Mouse (Mus musculus) spleen, adult 2 months (tissue): ENCODE measurements around the gene Rec8. TPM values are rescaled to one million over a fixed set of nuclear protein-coding genes. Genes with fewer than 3 reads are reported as not detected.

ENCODE experiments used
- DNase-seq, 2 experiments: peaks; one replicate each; pipeline versions ENCODE4 v3.0.0 to v3.0.0-alpha.2; 2012 to 2021; ENCODE audit warnings: low spot score in 2 of 2, low read depth in 1 of 2
- H3K27ac ChIP-seq: fragments of 200-500 bp; 2 replicates; pipeline ENCODE4 v1.5.1; 2012; ENCODE audit warnings: low read length, inconsistent platforms; ENCODE audit not compliant: insufficient read depth
- H3K27me3 ChIP-seq: fragments of 200-500 bp; 2 replicates; pipeline ENCODE4 v1.6.1; 2012; ENCODE audit warnings: mild to moderate bottlenecking, moderate library complexity, low read length, inconsistent platforms; ENCODE audit not compliant: control insufficient read depth, insufficient read depth
- H3K36me3 ChIP-seq: fragments of 200-500 bp; 2 replicates; pipeline ENCODE4 v1.6.1; 2012; ENCODE audit warnings: mild to moderate bottlenecking, low read length, inconsistent platforms; ENCODE audit not compliant: control insufficient read depth, insufficient read depth
- H3K4me1 ChIP-seq: fragments of 200-500 bp; 2 replicates; pipeline ENCODE4 v1.6.1; 2011; ENCODE audit warnings: inconsistent platforms; ENCODE audit not compliant: control insufficient read depth, insufficient read depth, insufficient read length
- H3K4me3 ChIP-seq: fragments of 200-500 bp; 2 replicates; pipeline ENCODE4 v1.5.1; 2011; ENCODE audit warnings: mild to moderate bottlenecking, inconsistent platforms; ENCODE audit not compliant: insufficient read depth, insufficient read length; ENCODE audit errors: extremely low read depth
- CTCF ChIP-seq: fragments of 200-500 bp; IDR thresholded peaks from 2 replicates; pipeline ENCODE4 v1.5.1; 2011; ENCODE audit warnings: mild to moderate bottlenecking, inconsistent platforms; ENCODE audit not compliant: insufficient read depth, insufficient read length, insufficient replicate concordance; ENCODE audit errors: extremely low read depth
- POLR2A ChIP-seq: fragments of 200-500 bp; IDR thresholded peaks from 2 replicates; pipeline ENCODE4 v1.6.1; 2011; ENCODE audit warnings: low read depth, low read length, inconsistent platforms
- WGBS: fragments of 180-500 bp; shearing (Covaris S2); methylation state at CpG from one replicate; pipeline ENCODE4 v1.1.7; 2018; 5-methylcytosine and 5-hydroxymethylcytosine counted together
- polyA plus RNA-seq: library from polyadenylated mRNA; depleted of rRNA; stranded (reverse); fragments of >200 nt; gene quantifications from 2 replicates; pipeline ENCODE4 v1.2.3, GENCODE M21; 2012

Rec8 gene
- polyA plus RNA-seq, 1 experiment: 2.4 TPM

- no peak for TF ChIP-seq CTCF
- TF ChIP-seq POLR2A: no peak
- peak overlapping the region; percentile 83 for H3K4me3 ChIP-seq
- H3K27ac ChIP-seq: peak overlapping the region; percentile 91
- no peaks in the 10 kb centered on the region for H3K27me3 ChIP-seq
- WGBS: 10% methylated on average over 6 of the region's 6 CpGs
- peak in 1 of 2 experiments; percentile 56 for DNase-seq
- peaks cover 3% of the 10 kb centered on the region; the same call in 1 of the 2 replicates for H3K4me1 ChIP-seq
- peaks cover 20% of the 10 kb centered on the region for H3K36me3 ChIP-seq
These were observed 39.1 kb upstream of the Rec8 start for GRCm38 (mm10) chr14:55578668-55579269.

GRCm38 (mm10) chr14:55579511-55580496 is 38.0 kb upstream of the Rec8 start:
- H3K27ac ChIP-seq: no peak overlapping the region
- H3K27me3 ChIP-seq: no peaks in the 10 kb centered on the region
- H3K36me3 ChIP-seq: peaks cover 20% of the 10 kb centered on the region
- 94% methylated on average over 23 of the region's 23 CpGs for WGBS
- no peak for TF ChIP-seq POLR2A
- TF ChIP-seq CTCF: no peak
- no peak overlapping the region for H3K4me3 ChIP-seq
- no peak for DNase-seq
- H3K4me1 ChIP-seq: peaks cover 6% of the 10 kb centered on the region; the same call in 1 of the 2 replicates

- no peak for DNase-seq
- no peaks in the 10 kb centered on the region for H3K27me3 ChIP-seq
- 93% methylated on average over 16 of the region's 16 CpGs for WGBS
- peaks cover 20% of the 10 kb centered on the region for H3K36me3 ChIP-seq
- H3K27ac ChIP-seq: no peak overlapping the region
- H3K4me3 ChIP-seq: no peak overlapping the region
- TF ChIP-seq POLR2A (no peak), CTCF (no peak)
- H3K4me1 ChIP-seq: peaks cover 11% of the 10 kb centered on the region; the same call in 1 of the 2 replicates
These were observed 37.1 kb upstream of the Rec8 start for GRCm38 (mm10) chr14:55580731-55581130.

DNA sequence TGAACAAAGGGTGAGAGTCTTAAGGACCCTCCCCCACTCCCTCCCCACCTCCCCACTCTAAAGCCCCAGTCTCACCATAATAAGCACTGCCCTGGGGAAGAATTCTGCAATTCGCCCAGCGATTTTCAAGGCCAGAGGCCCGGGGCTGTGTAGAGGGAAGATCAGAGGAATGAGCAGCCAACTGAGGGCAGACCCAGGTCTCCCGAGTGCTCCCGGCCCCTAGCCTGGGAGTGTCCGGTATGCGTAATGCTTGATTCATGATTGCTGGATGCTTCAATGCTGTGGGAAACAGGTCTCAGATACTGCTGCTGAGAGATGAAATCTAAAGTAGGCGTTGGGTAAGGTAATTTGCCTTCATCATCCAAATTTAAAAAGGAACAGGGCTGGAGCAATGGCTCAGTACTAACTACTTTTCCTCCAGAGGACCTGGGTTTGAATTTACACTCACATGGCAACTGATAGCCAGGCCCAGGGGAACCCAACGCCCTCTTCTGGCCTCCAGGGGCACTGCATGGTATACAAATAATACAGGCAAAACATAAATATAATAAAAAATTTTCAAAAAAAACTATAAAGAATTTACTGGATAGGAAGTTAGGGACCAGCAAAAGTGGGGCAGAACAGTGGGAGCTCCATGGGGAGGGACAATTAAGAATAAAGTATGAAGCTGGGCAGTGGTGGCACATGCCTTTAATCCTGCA is 35.7 kb upstream of the Rec8 start:
- no peak overlapping the region for H3K4me3 ChIP-seq
- no peak for DNase-seq
- WGBS: 82% methylated on average over 9 of the region's 9 CpGs
- no peaks in the 10 kb centered on the region for H3K27me3 ChIP-seq
- no peak overlapping the region for H3K27ac ChIP-seq
- peaks cover 20% of the 10 kb centered on the region for H3K36me3 ChIP-seq
- H3K4me1 ChIP-seq: peaks cover 11% of the 10 kb centered on the region; the same call in 1 of the 2 replicates
- peak; percentile 28; the same call in 1 of the 2 replicates for TF ChIP-seq CTCF
- TF ChIP-seq POLR2A: no peak

GRCm38 (mm10) chr14:55584303-55584701 is 33.5 kb upstream of the Rec8 start:
- Histone ChIP-seq H3K36me3 (peaks cover 28% of the 10 kb centered on the region), H3K27me3 (no peaks in the 10 kb centered on the region), H3K27ac (peak overlapping the region; percentile 82; the same call in 1 of the 2 replicates), H3K4me1 (peaks cover 12% of the 10 kb centered on the region; the same call in 1 of the 2 replicates), H3K4me3 (peak overlapping the region; percentile 71; the same call in 1 of the 2 replicates)
- 29% methylated on average over 5 of the region's 5 CpGs for WGBS
- DNase-seq: no peak
- TF ChIP-seq POLR2A: no peak
- TF ChIP-seq CTCF: no peak
